Mouse (Mus musculus) forebrain, embryonic 16.5 days (tissue): ENCODE results near the gene Tekt1. TPM values are rescaled to one million over a fixed set of nuclear protein-coding genes. Genes with fewer than 3 reads are reported as not detected.
"Not testable (repeated sequence)": the region's sequence is repeated elsewhere in the genome, so short reads cannot be mapped to it uniquely, and the experiment has no call there.

Experiments
- ATAC-seq: fragments of 200-750 bp; cut with Nextera tagmentation; 2 replicates; pipeline ENCODE4 v1.8.0; 2017; ENCODE audit warnings: mild to moderate bottlenecking, moderate library complexity
- H3K27ac ChIP-seq: fragments of 300-500 bp; sonication (generic); 2 replicates; pipeline ENCODE4 v1.5.1; 2014; ENCODE audit warnings: low read length, control low read depth
- H3K27me3 ChIP-seq: fragments of 300-500 bp; sonication (generic); replicated peaks from 2 replicates; pipeline ENCODE4 v1.6.1; 2014; ENCODE audit warnings: low read length; ENCODE audit not compliant: control insufficient read depth, insufficient read depth
- H3K36me3 ChIP-seq: fragments of 300-500 bp; sonication (generic); 2 replicates; pipeline ENCODE4 v1.6.1; 2014; ENCODE audit not compliant: control insufficient read depth, insufficient read depth
- H3K4me1 ChIP-seq: fragments of 300-500 bp; sonication (generic); replicated peaks from 2 replicates; pipeline ENCODE4 v1.6.1; 2014; ENCODE audit warnings: low read length; ENCODE audit not compliant: control insufficient read depth, insufficient read depth
- H3K4me2 ChIP-seq: fragments of 300-500 bp; sonication (generic); 2 replicates; pipeline ENCODE4 v1.6.1; 2014; ENCODE audit warnings: mild to moderate bottlenecking, low read length, control low read depth
- H3K4me3 ChIP-seq: fragments of 300-500 bp; sonication (generic); replicated peaks from 2 replicates; pipeline ENCODE4 v1.5.1; 2014; ENCODE audit warnings: mild to moderate bottlenecking, low read length, control low read depth
- H3K9ac ChIP-seq: fragments of 300-500 bp; sonication (generic); replicated peaks from 2 replicates; pipeline ENCODE4 v1.6.1; 2014; ENCODE audit warnings: low read depth, low read length, control low read depth
- H3K9me3 ChIP-seq: fragments of 300-500 bp; sonication (generic); 2 replicates; pipeline ENCODE4 v1.6.1; 2016; ENCODE audit warnings: low read length; ENCODE audit not compliant: control insufficient read depth
- WGBS: fragments of 180-500 bp; shearing (Covaris S2); extraction: QIAGEN DNeasy Blood & Tissue Kit; methylation state at CpG from one replicate; pipeline ENCODE4 v1.1.7; 2014; 5-methylcytosine and 5-hydroxymethylcytosine counted together
- polyA plus RNA-seq: library from polyadenylated mRNA; unstranded; fragments of >200 nt; fragmentation: Nextera tagmentation; extraction: Ambion mirVana; gene quantifications from 2 replicates; pipeline ENCODE4 v1.2.1, GENCODE M21; 2015

The Tekt1 gene
- polyA plus RNA-seq, 1 experiment from 2014 or later, result 9.1 TPM

GRCm38 (mm10) chr11:72352272-72352671 is 10.0 kb downstream of the Tekt1 start:
- Histone ChIP-seq H3K36me3 (no peaks in the 10 kb centered on the region), H3K9me3 (no peaks in the 10 kb centered on the region), H3K4me3 (no peak overlapping the region), H3K4me2 (no peak overlapping the region), H3K9ac (no peak overlapping the region), H3K4me1 (peaks cover 4% of the 10 kb centered on the region; the same call in 1 of the 2 replicates), H3K27ac (no peak overlapping the region), H3K27me3 (no peaks in the 10 kb centered on the region)
- WGBS, result 89% methylated on average over 1 of the region's 1 CpGs
- ATAC-seq, result no peak

GRCm38 (mm10) chr11:72349652-72350051 is 12.6 kb downstream of the Tekt1 start:
- Histone ChIP-seq H3K4me1 (peaks cover 4% of the 10 kb centered on the region; the same call in 1 of the 2 replicates), H3K9ac (no peak overlapping the region), H3K36me3 (no peaks in the 10 kb centered on the region), H3K4me3 (no peak overlapping the region), H3K9me3 (no peaks in the 10 kb centered on the region), H3K4me2 (no peak overlapping the region), H3K27ac (no peak overlapping the region), H3K27me3 (no peaks in the 10 kb centered on the region)
- WGBS, result 75% methylated on average over 4 of the region's 4 CpGs
- no peak for ATAC-seq

- H3K4me3 ChIP-seq, result no peak overlapping the region
- H3K9ac ChIP-seq, result no peak overlapping the region
- peaks cover 4% of the 10 kb centered on the region; the same call in 1 of the 2 replicates for H3K4me1 ChIP-seq
- no peak overlapping the region for H3K4me2 ChIP-seq
- no peak for ATAC-seq
- no peaks in the 10 kb centered on the region for H3K9me3 ChIP-seq
- no peaks in the 10 kb centered on the region for H3K27me3 ChIP-seq
- no peak overlapping the region for H3K27ac ChIP-seq
- 58% methylated on average over 8 of the region's 8 CpGs for WGBS
- H3K36me3 ChIP-seq, result no peaks in the 10 kb centered on the region
These were observed 13.2 kb downstream of the Tekt1 start for GRCm38 (mm10) chr11:72349016-72349415.

GRCm38 (mm10) chr11:72348563-72348962 is 13.7 kb downstream of the Tekt1 start:
- Histone ChIP-seq H3K9me3 (no peaks in the 10 kb centered on the region), H3K36me3 (no peaks in the 10 kb centered on the region), H3K4me1 (peaks cover 4% of the 10 kb centered on the region; the same call in 1 of the 2 replicates), H3K4me3 (no peak overlapping the region), H3K9ac (no peak overlapping the region), H3K27me3 (no peaks in the 10 kb centered on the region), H3K4me2 (no peak overlapping the region), H3K27ac (no peak overlapping the region)
- no peak for ATAC-seq
- 58% methylated on average over 10 of the region's 10 CpGs for WGBS

- peaks cover 6% of the 10 kb centered on the region; the same call in 1 of the 2 replicates for H3K4me1 ChIP-seq
- no peak overlapping the region for H3K9ac ChIP-seq
- H3K4me3 ChIP-seq, result no peak overlapping the region
- ATAC-seq, result no peak
- H3K27ac ChIP-seq, result no peak overlapping the region
- H3K4me2 ChIP-seq, result no peak overlapping the region
- H3K36me3 ChIP-seq, result no peaks in the 10 kb centered on the region
- H3K27me3 ChIP-seq, result no peaks in the 10 kb centered on the region
- no peaks in the 10 kb centered on the region for H3K9me3 ChIP-seq
- 85% methylated on average over 11 of the region's 11 CpGs for WGBS
These were observed 17.8 kb downstream of the Tekt1 start for GRCm38 (mm10) chr11:72344486-72344885.

GRCm38 (mm10) chr11:72343904-72344303 is 18.3 kb downstream of the Tekt1 start:
- no peaks in the 10 kb centered on the region for H3K27me3 ChIP-seq
- H3K4me3 ChIP-seq, result no peak overlapping the region
- H3K9me3 ChIP-seq, result no peaks in the 10 kb centered on the region
- WGBS, result 27% methylated on average over 8 of the region's 8 CpGs
- no peaks in the 10 kb centered on the region for H3K36me3 ChIP-seq
- H3K4me1 ChIP-seq, result peaks cover 4% of the 10 kb centered on the region; the same call in 1 of the 2 replicates
- no peak overlapping the region for H3K27ac ChIP-seq
- H3K9ac ChIP-seq, result no peak overlapping the region
- ATAC-seq, result no peak
- no peak overlapping the region for H3K4me2 ChIP-seq

GRCm38 (mm10) chr11:72343238-72343625 is 19.0 kb downstream of the Tekt1 start:
- WGBS, result 91% methylated on average over 5 of the region's 5 CpGs
- H3K9me3 ChIP-seq, ATAC-seq, H3K4me1 ChIP-seq, H3K27me3 ChIP-seq, H3K4me2 ChIP-seq, H3K9ac ChIP-seq, H3K36me3 ChIP-seq, H3K27ac ChIP-seq, H3K4me3 ChIP-seq: not testable (repeated sequence)

GRCm38 (mm10) chr11:72342549-72343237 is 19.5 kb downstream of the Tekt1 start:
- H3K36me3 ChIP-seq, result no peaks in the 10 kb centered on the region
- no peak overlapping the region for H3K4me2 ChIP-seq
- 0% methylated on average over 6 of the region's 7 CpGs for WGBS
- H3K4me3 ChIP-seq, result no peak overlapping the region
- H3K9me3 ChIP-seq, result no peaks in the 10 kb centered on the region
- H3K4me1 ChIP-seq, result peaks cover 9% of the 10 kb centered on the region
- H3K27me3 ChIP-seq, result no peaks in the 10 kb centered on the region
- no peak overlapping the region for H3K27ac ChIP-seq
- no peak overlapping the region for H3K9ac ChIP-seq
- peak; percentile 83 for ATAC-seq

GRCm38 (mm10) chr11:72339716-72340115 is 22.5 kb downstream of the Tekt1 start:
- 80% methylated on average over 4 of the region's 4 CpGs for WGBS
- H3K4me1 ChIP-seq, result peaks cover 9% of the 10 kb centered on the region
- H3K4me2 ChIP-seq, result no peak overlapping the region
- H3K9me3 ChIP-seq, result no peaks in the 10 kb centered on the region
- ATAC-seq, result no peak
- H3K27me3 ChIP-seq, result no peaks in the 10 kb centered on the region
- no peak overlapping the region for H3K9ac ChIP-seq
- H3K27ac ChIP-seq, result no peak overlapping the region
- H3K36me3 ChIP-seq, result no peaks in the 10 kb centered on the region
- no peak overlapping the region for H3K4me3 ChIP-seq
